Mouse (Mus musculus): ENCODE results near the gene Eps8l1. TPM values are rescaled to one million over a fixed set of nuclear protein-coding genes. Genes with fewer than 3 reads are reported as not detected.
"Not testable (repeated sequence)": the region's sequence is repeated elsewhere in the genome, so short reads cannot be mapped to it uniquely, and the experiment has no call there.

Gene Eps8l1
- total RNA-seq (2014; fragmentation: Nextera tagmentation) (not detected in 2 replicates), total RNA-seq (2017) (0.11 TPM in 1 of 2 replicates, not detected in the other), polyA plus RNA-seq (2012) (not detected in 2 replicates)

GRCm38 (mm10) chr7:4460576-4461434 lies at the start of gene Eps8l1:
Gene Eps8l1 (plus strand): TSS chr7:4460674.
- DNase-seq (ENCODE audit: low spot score) (no peak), ATAC-seq (ENCODE audit: extremely low read depth, insufficient number of reproducible peaks, low FRiP score, poor library complexity, severe bottlenecking) (no peak)
- Histone ChIP-seq H3K36me3 (replicated peaks) (no peaks in the 10 kb centered on the region), H3K27me3 (ENCODE audit: insufficient read depth, low read length) (peaks cover 13% of the 10 kb centered on the region), H3K9me3 (replicated peaks) (no peaks in the 10 kb centered on the region), H3K4me3 (ENCODE audit: low read depth, low read length) (no peak within 1 kb of the TSS), H3K4me1 (ENCODE audit: insufficient read depth, low read depth, low read length) (peaks cover 5% of the 10 kb centered on the region)
- no peak for TF ChIP-seq GATA1 (IDR thresholded peaks at IDR 0.05; ENCODE audit: borderline replicate concordance, low read length)

DNA sequence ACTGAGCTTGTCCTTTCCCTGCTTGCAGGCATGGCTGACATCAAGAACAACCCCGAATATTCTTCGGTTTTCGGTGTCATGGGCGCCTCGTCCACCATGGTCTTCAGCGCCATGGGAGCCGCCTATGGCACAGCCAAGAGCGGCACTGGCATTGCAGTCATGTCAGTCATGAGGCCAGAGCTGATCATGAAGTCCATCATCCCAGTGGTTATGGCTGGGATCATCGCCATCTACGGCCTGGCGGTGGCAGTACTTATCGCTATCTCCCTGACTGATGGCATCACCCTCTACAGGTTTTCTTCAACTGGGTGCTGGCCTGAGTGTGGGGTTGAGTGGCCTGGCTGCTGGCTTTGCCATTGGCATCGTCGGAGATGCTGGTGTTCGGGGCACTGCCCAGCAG lies 48.1 kb upstream of the Eps8l1 start:
- H3K4me1 ChIP-seq (ENCODE audit: insufficient read depth, low read depth, low read length); H3K36me3 ChIP-seq (replicated peaks); H3K4me3 ChIP-seq (ENCODE audit: low read depth, low read length); H3K27me3 ChIP-seq (ENCODE audit: insufficient read depth, low read length); ATAC-seq (ENCODE audit: extremely low read depth, insufficient number of reproducible peaks, low FRiP score, poor library complexity, severe bottlenecking); H3K9me3 ChIP-seq (replicated peaks); DNase-seq (ENCODE audit: low spot score): not testable (repeated sequence)

GRCm38 (mm10) chr7:4419681-4420080 lies 40.8 kb upstream of the Eps8l1 start:
- peaks cover 45% of the 10 kb centered on the region for H3K4me1 ChIP-seq (ENCODE audit: insufficient read depth, low read depth, low read length)
- no peaks in the 10 kb centered on the region for H3K9me3 ChIP-seq (replicated peaks)
- no peak for ATAC-seq (ENCODE audit: extremely low read depth, insufficient number of reproducible peaks, low FRiP score, poor library complexity, severe bottlenecking)
- no peaks in the 10 kb centered on the region for H3K27me3 ChIP-seq (ENCODE audit: insufficient read depth, low read length)
- DNase-seq (ENCODE audit: low spot score) = no peak
- H3K36me3 ChIP-seq (replicated peaks) = peaks cover 13% of the 10 kb centered on the region
- peak overlapping the region; percentile 60 for H3K4me3 ChIP-seq (ENCODE audit: low read depth, low read length)
- TF ChIP-seq TAL1 (conservative IDR thresholded peaks at IDR 0.05; ENCODE audit: low read depth, low read length) (no peak), CTCF (IDR thresholded peaks at IDR 0.05; ENCODE audit: low read depth, low read length) (no peak), GATA1 (IDR thresholded peaks at IDR 0.05; ENCODE audit: borderline replicate concordance, low read length) (no peak), POLR2AphosphoS5 (IDR thresholded peaks at IDR 0.05; ENCODE audit: insufficient replicate concordance, low read depth, low read length) (no peak), GATA2 (IDR thresholded peaks at IDR 0.05; ENCODE audit: borderline replicate concordance, low read depth, low read length) (no peak)

- TF ChIP-seq TAL1 (conservative IDR thresholded peaks at IDR 0.05; ENCODE audit: low read depth, low read length) (no peak), CTCF (IDR thresholded peaks at IDR 0.05; ENCODE audit: low read depth, low read length) (no peak), GATA2 (IDR thresholded peaks at IDR 0.05; ENCODE audit: borderline replicate concordance, low read depth, low read length) (no peak), POLR2AphosphoS5 (IDR thresholded peaks at IDR 0.05; ENCODE audit: insufficient replicate concordance, low read depth, low read length) (no peak), GATA1 (IDR thresholded peaks at IDR 0.05; ENCODE audit: borderline replicate concordance, low read length) (no peak)
- DNase-seq (ENCODE audit: low spot score) = no peak
- H3K4me3 ChIP-seq (ENCODE audit: low read depth, low read length) = no peak overlapping the region; the same call in 1 of the 2 replicates
- no peak for ATAC-seq (ENCODE audit: extremely low read depth, insufficient number of reproducible peaks, low FRiP score, poor library complexity, severe bottlenecking)
- peaks cover 50% of the 10 kb centered on the region for H3K4me1 ChIP-seq (ENCODE audit: insufficient read depth, low read depth, low read length)
- no peaks in the 10 kb centered on the region for H3K9me3 ChIP-seq (replicated peaks)
- H3K36me3 ChIP-seq (replicated peaks) = peaks cover 17% of the 10 kb centered on the region
- no peaks in the 10 kb centered on the region for H3K27me3 ChIP-seq (ENCODE audit: insufficient read depth, low read length)
These were observed 40.2 kb upstream of the Eps8l1 start for GRCm38 (mm10) chr7:4420230-4420629.

GRCm38 (mm10) chr7:4427161-4427912 lies 33.1 kb upstream of the Eps8l1 start:
- H3K36me3 ChIP-seq (replicated peaks) = peaks cover 85% of the 10 kb centered on the region
- DNase-seq (ENCODE audit: low spot score) = peak; percentile 57

GRCm38 (mm10) chr7:4430246-4430844 lies 30.1 kb upstream of the Eps8l1 start:
- H3K36me3 ChIP-seq (replicated peaks) = peaks cover 97% of the 10 kb centered on the region
- no peaks in the 10 kb centered on the region; the same call in 1 of the 2 replicates for H3K4me1 ChIP-seq (ENCODE audit: insufficient read depth, low read depth, low read length)
- 0 out of 2 replicates have a peak, but pooled peaks cover 2% of the 10 kb centered on the region for H3K9me3 ChIP-seq (replicated peaks)
- TF ChIP-seq GATA1 (IDR thresholded peaks at IDR 0.05; ENCODE audit: borderline replicate concordance, low read length) (no peak), TAL1 (conservative IDR thresholded peaks at IDR 0.05; ENCODE audit: low read depth, low read length) (no peak), CTCF (IDR thresholded peaks at IDR 0.05; ENCODE audit: low read depth, low read length) (no peak), POLR2AphosphoS5 (IDR thresholded peaks at IDR 0.05; ENCODE audit: insufficient replicate concordance, low read depth, low read length) (no peak), GATA2 (IDR thresholded peaks at IDR 0.05; ENCODE audit: borderline replicate concordance, low read depth, low read length) (no peak)
- H3K4me3 ChIP-seq (ENCODE audit: low read depth, low read length) = no peak overlapping the region
- H3K27me3 ChIP-seq (ENCODE audit: insufficient read depth, low read length) = no peaks in the 10 kb centered on the region
- ATAC-seq (ENCODE audit: extremely low read depth, insufficient number of reproducible peaks, low FRiP score, poor library complexity, severe bottlenecking) = no peak
- DNase-seq (ENCODE audit: low spot score) = no peak

More at GRCm38 (mm10) chr7:4427161-4427912, 33.1 kb upstream of the Eps8l1 start:
- peak; percentile 100 for TF ChIP-seq CTCF (IDR thresholded peaks at IDR 0.05; ENCODE audit: low read depth, low read length)
- no peak for TF ChIP-seq TAL1 (conservative IDR thresholded peaks at IDR 0.05; ENCODE audit: low read depth, low read length)
- ATAC-seq (ENCODE audit: extremely low read depth, insufficient number of reproducible peaks, low FRiP score, poor library complexity, severe bottlenecking) = peak; percentile 88
- H3K27me3 ChIP-seq (ENCODE audit: insufficient read depth, low read length) = no peaks in the 10 kb centered on the region
- peaks cover 19% of the 10 kb centered on the region for H3K4me1 ChIP-seq (ENCODE audit: insufficient read depth, low read depth, low read length)
- H3K9me3 ChIP-seq (replicated peaks) = 0 out of 2 replicates have a peak, but pooled peaks cover 2% of the 10 kb centered on the region
- no peak overlapping the region for H3K4me3 ChIP-seq (ENCODE audit: low read depth, low read length)
